Mouse (Mus musculus): Measurements from ENCODE around the gene Arhgef9. TPM values are rescaled to one million over a fixed set of nuclear protein-coding genes. Genes with fewer than 3 reads are reported as not detected.
A peak's percentile ranks its signal among the peaks of the same experiment; 100 is the strongest.

Gene Arhgef9
- 10 to 100 TPM; 12.3 to 22.5 (median 16.1) TPM for total RNA-seq (2022)

GRCm38 (mm10) chrX:95196104-95196919 lies at the start of gene Arhgef9:
Gene Arhgef9 (minus strand): TSS chrX:95196856.
- DNase-seq: no peak

- no peak for DNase-seq
Measured at GRCm38 (mm10) chrX:95238896-95239295, 42.2 kb upstream of the Arhgef9 start.

GRCm38 (mm10) chrX:95195363-95196103 lies 1.1 kb downstream of the Arhgef9 start:
- DNase-seq: no peak

- peak; percentile 7 for DNase-seq
Measured at GRCm38 (mm10) chrX:95175978-95176377, 20.7 kb downstream of the Arhgef9 start.

GRCm38 (mm10) chrX:95166317-95166716 lies 30.3 kb downstream of the Arhgef9 start:
- peak; percentile 88 for DNase-seq

- DNase-seq: peak; percentile 1
Measured at GRCm38 (mm10) chrX:95165671-95166127, 31.0 kb downstream of the Arhgef9 start.

- no peak for DNase-seq
Measured at GRCm38 (mm10) chrX:95164140-95164539, 32.5 kb downstream of the Arhgef9 start.

- DNase-seq: no peak
Measured at GRCm38 (mm10) chrX:95163452-95163851, 33.2 kb downstream of the Arhgef9 start.

GRCm38 (mm10) chrX:95156833-95157386 lies 39.7 kb downstream of the Arhgef9 start:
- DNase-seq: no peak

- no peak for DNase-seq
Measured at GRCm38 (mm10) chrX:95138636-95139035, 58.0 kb downstream of the Arhgef9 start.

GRCm38 (mm10) chrX:95133502-95133901 lies 63.2 kb downstream of the Arhgef9 start:
- DNase-seq: no peak

GRCm38 (mm10) chrX:95132996-95133395 lies 63.7 kb downstream of the Arhgef9 start:
- no peak for DNase-seq

GRCm38 (mm10) chrX:95131783-95132182 lies 64.9 kb downstream of the Arhgef9 start:
- no peak for DNase-seq

- no peak for DNase-seq
Measured at GRCm38 (mm10) chrX:95123462-95123861, 73.2 kb downstream of the Arhgef9 start.

- no peak for DNase-seq
Measured at GRCm38 (mm10) chrX:95104361-95104760, 92.3 kb downstream of the Arhgef9 start.

GRCm38 (mm10) chrX:95087674-95088073 lies 109.0 kb downstream of the Arhgef9 start:
- no peak for DNase-seq

- no peak for DNase-seq
Measured at GRCm38 (mm10) chrX:95077013-95077699, 119.5 kb downstream of the Arhgef9 start.

GRCm38 (mm10) chrX:95027907-95028306 lies 168.7 kb downstream of the Arhgef9 start:
- no peak for DNase-seq

- DNase-seq: peak; percentile 76
Measured at GRCm38 (mm10) chrX:95026361-95026892, 170.2 kb downstream of the Arhgef9 start, which contains the start of gene Spin4. Gene Spin4 (minus strand): TSS chrX:95026682.

GRCm38 (mm10) chrX:95025779-95026360 lies 170.8 kb downstream of the Arhgef9 start:
- no peak for DNase-seq

GRCm38 (mm10) chrX:95012033-95012432 lies 184.6 kb downstream of the Arhgef9 start:
- DNase-seq: no peak
